Mouse (Mus musculus): ENCODE data around the gene Arrdc4. TPM values are rescaled to one million over a fixed set of nuclear protein-coding genes. Genes with fewer than 3 reads are reported as not detected.

The Arrdc4 gene
- polyA plus RNA-seq, 1 experiment from 2014 or later: 29.7 TPM

DNA sequence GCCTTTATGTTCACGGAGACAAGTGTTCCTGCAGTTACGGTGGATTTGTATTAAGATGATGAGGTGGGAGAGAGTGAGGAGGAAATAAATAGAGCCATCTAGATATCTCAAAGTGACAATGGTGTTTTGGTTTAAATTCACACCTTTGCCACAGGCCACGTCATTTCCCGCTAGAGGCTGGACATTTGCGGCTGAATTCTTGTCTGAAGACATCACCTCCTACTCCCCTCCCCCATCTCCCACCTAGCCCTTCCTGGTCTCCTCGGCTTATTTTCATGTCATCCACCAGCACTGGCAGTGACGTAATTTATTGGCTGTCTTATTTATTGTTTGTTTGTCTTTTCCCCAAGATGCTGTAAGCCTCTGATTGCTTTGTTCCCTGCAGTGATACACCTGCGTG, 32.1 kb downstream of the Arrdc4 start:
- no peak for ATAC-seq (ENCODE audit: low FRiP score, low TSS enrichment)
- WGBS: 55% methylated on average over 8 of the region's 8 CpGs
- Histone ChIP-seq H3K9ac (replicated peaks; ENCODE audit: low read length) (no peak overlapping the region), H3K4me3 (ENCODE audit: low read length) (no peak overlapping the region), H3K27me3 (ENCODE audit: insufficient read depth, low read length) (no peaks in the 10 kb centered on the region), H3K4me1 (ENCODE audit: insufficient read depth, low read length) (peaks cover 11% of the 10 kb centered on the region; the same call in 1 of the 2 replicates), H3K9me3 (ENCODE audit: low read length) (no peaks in the 10 kb centered on the region), H3K36me3 (ENCODE audit: insufficient read depth, low read length) (no peaks in the 10 kb centered on the region), H3K4me2 (replicated peaks; ENCODE audit: low read depth, low read length) (peak overlapping the region; percentile 14; the same call in 1 of the 2 replicates), H3K27ac (ENCODE audit: low read length) (no peak overlapping the region)

DNA sequence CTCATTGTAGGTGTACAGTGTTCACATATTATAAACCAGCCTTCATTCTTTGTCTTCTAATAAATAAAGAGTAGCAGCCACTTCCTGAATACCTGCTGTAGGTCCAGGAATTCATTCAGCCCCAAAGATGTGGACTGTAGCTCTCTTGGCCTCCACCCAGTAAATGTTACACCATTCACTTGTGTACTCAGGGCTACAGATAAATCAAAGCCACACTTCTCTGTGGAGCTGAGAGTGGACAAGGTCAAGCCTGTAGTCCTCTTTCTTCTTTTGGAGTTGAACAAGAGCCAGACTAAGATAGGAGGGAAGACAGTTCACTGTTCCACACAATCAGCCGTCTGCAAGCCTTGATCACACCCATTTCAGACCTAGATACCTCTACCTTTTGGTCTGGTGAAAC, 36.1 kb downstream of the Arrdc4 start:
- Histone ChIP-seq H3K4me2 (replicated peaks; ENCODE audit: low read depth, low read length) (no peak overlapping the region), H3K9me3 (ENCODE audit: low read length) (no peaks in the 10 kb centered on the region), H3K36me3 (ENCODE audit: insufficient read depth, low read length) (no peaks in the 10 kb centered on the region), H3K9ac (replicated peaks; ENCODE audit: low read length) (no peak overlapping the region), H3K27ac (ENCODE audit: low read length) (no peak overlapping the region), H3K4me1 (ENCODE audit: insufficient read depth, low read length) (peaks cover 10% of the 10 kb centered on the region; the same call in 1 of the 2 replicates), H3K4me3 (ENCODE audit: low read length) (no peak overlapping the region), H3K27me3 (ENCODE audit: insufficient read depth, low read length) (no peaks in the 10 kb centered on the region)
- ATAC-seq (ENCODE audit: low FRiP score, low TSS enrichment): no peak
- WGBS: 86% methylated on average over 1 of the region's 1 CpGs

DNA sequence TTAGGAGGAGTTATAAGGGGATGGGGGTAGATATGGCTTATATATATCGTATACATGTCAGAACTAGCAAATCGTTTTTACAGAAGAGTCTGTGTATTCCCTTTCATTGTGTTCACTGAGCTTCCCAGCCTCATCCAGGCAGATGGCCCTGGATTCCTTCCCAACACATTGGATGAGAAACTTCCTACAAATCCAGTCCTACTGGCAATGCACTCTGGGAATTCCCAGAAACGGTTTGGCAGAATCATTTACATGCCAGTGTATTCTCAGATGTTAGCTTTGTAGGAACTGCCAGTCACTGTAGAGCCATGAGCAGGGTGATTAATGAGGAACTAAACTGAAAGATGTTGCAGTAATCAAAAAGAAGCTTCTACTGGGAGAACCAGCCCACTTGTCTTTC, 36.6 kb downstream of the Arrdc4 start:
- no peaks in the 10 kb centered on the region for H3K9me3 ChIP-seq (ENCODE audit: low read length)
- 79% methylated on average over 3 of the region's 3 CpGs for whole genome bisulfite sequencing
- H3K27me3 ChIP-seq (ENCODE audit: insufficient read depth, low read length): no peaks in the 10 kb centered on the region
- no peak overlapping the region for H3K4me3 ChIP-seq (ENCODE audit: low read length)
- H3K9ac ChIP-seq (replicated peaks; ENCODE audit: low read length): no peak overlapping the region
- H3K36me3 ChIP-seq (ENCODE audit: insufficient read depth, low read length): no peaks in the 10 kb centered on the region
- H3K4me2 ChIP-seq (replicated peaks; ENCODE audit: low read depth, low read length): no peak overlapping the region
- no peak overlapping the region for H3K27ac ChIP-seq (ENCODE audit: low read length)
- no peak for ATAC-seq (ENCODE audit: low FRiP score, low TSS enrichment)
- peaks cover 5% of the 10 kb centered on the region; the same call in 1 of the 2 replicates for H3K4me1 ChIP-seq (ENCODE audit: insufficient read depth, low read length)

DNA sequence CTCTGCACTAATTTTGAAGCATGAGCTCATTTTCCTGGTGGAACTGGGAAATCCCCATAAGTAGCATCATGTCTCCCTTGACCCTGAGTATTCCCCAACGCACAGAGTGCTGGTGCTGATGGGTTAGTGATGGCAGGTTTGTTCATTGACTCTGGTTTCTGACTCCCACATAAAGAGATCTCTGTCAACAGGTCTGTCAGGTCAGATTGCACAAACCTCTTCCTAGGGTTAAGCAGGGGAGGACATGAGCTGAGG, 39.8 kb downstream of the Arrdc4 start:
- Histone ChIP-seq H3K36me3 (ENCODE audit: insufficient read depth, low read length) (no peaks in the 10 kb centered on the region), H3K4me1 (ENCODE audit: insufficient read depth, low read length) (no peaks in the 10 kb centered on the region), H3K27ac (ENCODE audit: low read length) (no peak overlapping the region), H3K27me3 (ENCODE audit: insufficient read depth, low read length) (no peaks in the 10 kb centered on the region), H3K9ac (replicated peaks; ENCODE audit: low read length) (no peak overlapping the region), H3K4me2 (replicated peaks; ENCODE audit: low read depth, low read length) (no peak overlapping the region), H3K4me3 (ENCODE audit: low read length) (no peak overlapping the region), H3K9me3 (ENCODE audit: low read length) (no peaks in the 10 kb centered on the region)
- 61% methylated on average over 1 of the region's 1 CpGs for WGBS
- ATAC-seq (ENCODE audit: low FRiP score, low TSS enrichment): no peak

DNA sequence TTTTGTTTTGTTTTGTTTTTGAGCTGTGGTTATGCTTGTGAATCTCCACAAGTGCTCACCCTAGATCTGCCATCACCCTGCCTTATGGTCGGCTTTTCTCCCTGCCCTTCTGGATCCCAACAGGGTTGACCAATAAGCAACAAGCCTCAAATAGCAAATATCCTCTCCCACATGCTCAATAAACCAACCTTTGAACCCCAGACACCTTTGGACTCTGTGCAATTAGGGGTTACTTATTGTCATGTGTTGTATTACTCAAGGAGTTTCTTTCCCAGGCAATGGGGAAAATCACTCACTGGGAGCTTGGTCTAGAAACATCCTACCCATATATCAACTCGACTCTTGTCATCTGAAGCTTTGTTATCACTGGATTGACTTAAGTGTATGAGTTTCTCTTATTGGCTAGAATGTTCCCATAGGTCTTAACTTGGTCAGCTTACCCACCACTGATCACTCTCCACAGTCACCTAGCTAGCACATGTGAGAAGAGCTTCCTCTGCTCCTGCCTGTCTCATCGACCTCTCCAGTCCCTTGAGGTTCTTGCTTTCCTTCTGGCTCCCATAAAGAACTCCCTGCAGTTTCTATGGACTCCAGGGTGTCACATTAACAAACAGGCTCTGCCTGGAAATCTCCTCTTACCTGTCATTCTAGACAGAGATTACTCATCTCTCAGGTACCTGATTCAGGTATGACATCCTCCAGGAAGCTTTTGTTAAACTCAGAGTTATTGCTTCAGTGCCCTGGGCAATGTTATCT, 40.3 kb downstream of the Arrdc4 start:
- no peaks in the 10 kb centered on the region for H3K36me3 ChIP-seq (ENCODE audit: insufficient read depth, low read length)
- H3K9ac ChIP-seq (replicated peaks; ENCODE audit: low read length): no peak overlapping the region
- no peak overlapping the region for H3K27ac ChIP-seq (ENCODE audit: low read length)
- no peaks in the 10 kb centered on the region for H3K4me1 ChIP-seq (ENCODE audit: insufficient read depth, low read length)
- no peak overlapping the region for H3K4me2 ChIP-seq (replicated peaks; ENCODE audit: low read depth, low read length)
- no peak for ATAC-seq (ENCODE audit: low FRiP score, low TSS enrichment)
- H3K4me3 ChIP-seq (ENCODE audit: low read length): no peak overlapping the region
- H3K9me3 ChIP-seq (ENCODE audit: low read length): no peaks in the 10 kb centered on the region
- 77% methylated on average over 3 of the region's 3 CpGs for WGBS
- no peaks in the 10 kb centered on the region for H3K27me3 ChIP-seq (ENCODE audit: insufficient read depth, low read length)

DNA sequence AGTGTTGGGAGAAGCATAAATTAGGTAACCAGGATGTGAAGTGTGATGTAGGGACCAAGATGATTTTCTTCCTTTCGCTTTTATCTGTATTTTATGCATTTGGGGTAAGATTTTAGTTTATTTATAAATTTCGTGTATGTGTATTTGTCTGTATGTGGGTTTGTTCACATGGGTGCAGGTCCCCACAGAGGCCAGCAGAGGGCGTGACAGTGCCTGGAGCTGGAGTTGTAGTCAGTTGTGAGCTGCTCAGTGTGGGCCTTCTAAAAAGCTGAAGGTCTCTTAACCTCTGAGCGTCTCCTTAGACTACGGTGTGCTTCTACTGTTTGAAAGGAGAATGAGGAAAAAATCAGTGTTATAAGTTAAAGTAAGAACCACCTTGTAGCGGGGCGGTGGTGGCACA, 43.9 kb downstream of the Arrdc4 start:
- H3K9me3 ChIP-seq (ENCODE audit: low read length): no peaks in the 10 kb centered on the region
- no peaks in the 10 kb centered on the region for H3K4me1 ChIP-seq (ENCODE audit: insufficient read depth, low read length)
- WGBS: 92% methylated on average over 7 of the region's 7 CpGs
- no peak overlapping the region for H3K9ac ChIP-seq (replicated peaks; ENCODE audit: low read length)
- ATAC-seq (ENCODE audit: low FRiP score, low TSS enrichment): no peak
- H3K27me3 ChIP-seq (ENCODE audit: insufficient read depth, low read length): no peaks in the 10 kb centered on the region
- H3K27ac ChIP-seq (ENCODE audit: low read length): no peak overlapping the region
- H3K36me3 ChIP-seq (ENCODE audit: insufficient read depth, low read length): no peaks in the 10 kb centered on the region
- no peak overlapping the region for H3K4me3 ChIP-seq (ENCODE audit: low read length)
- H3K4me2 ChIP-seq (replicated peaks; ENCODE audit: low read depth, low read length): no peak overlapping the region

DNA sequence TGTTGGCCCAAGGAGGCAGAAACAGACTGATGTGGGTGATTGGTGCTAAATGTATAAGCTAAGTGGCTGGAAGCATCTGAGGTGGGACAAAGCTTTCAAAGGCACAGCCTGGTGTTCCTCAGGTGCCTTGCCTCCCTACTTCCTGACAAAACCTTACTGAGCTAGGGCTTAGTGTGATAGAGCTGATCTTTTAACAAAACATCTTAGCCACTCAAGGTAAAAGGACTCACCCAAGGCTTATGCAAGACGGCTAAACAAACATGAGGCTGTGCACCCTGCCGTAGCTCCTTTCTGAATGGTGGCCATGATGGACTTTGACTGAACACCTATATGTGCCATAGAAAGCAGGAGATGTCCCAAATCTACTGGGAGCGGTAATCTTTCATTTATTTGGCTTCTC, 51.7 kb downstream of the Arrdc4 start:
- Histone ChIP-seq H3K9me3 (ENCODE audit: low read length) (no peaks in the 10 kb centered on the region), H3K4me1 (ENCODE audit: insufficient read depth, low read length) (no peaks in the 10 kb centered on the region), H3K4me3 (ENCODE audit: low read length) (no peak overlapping the region), H3K36me3 (ENCODE audit: insufficient read depth, low read length) (no peaks in the 10 kb centered on the region), H3K27ac (ENCODE audit: low read length) (0 out of 2 replicates have a peak overlapping the region, but pooled peaks have one; percentile 38), H3K27me3 (ENCODE audit: insufficient read depth, low read length) (no peaks in the 10 kb centered on the region), H3K9ac (replicated peaks; ENCODE audit: low read length) (no peak overlapping the region), H3K4me2 (replicated peaks; ENCODE audit: low read depth, low read length) (no peak overlapping the region)
- 95% methylated on average over 3 of the region's 3 CpGs for WGBS
- ATAC-seq (ENCODE audit: low FRiP score, low TSS enrichment): no peak

DNA sequence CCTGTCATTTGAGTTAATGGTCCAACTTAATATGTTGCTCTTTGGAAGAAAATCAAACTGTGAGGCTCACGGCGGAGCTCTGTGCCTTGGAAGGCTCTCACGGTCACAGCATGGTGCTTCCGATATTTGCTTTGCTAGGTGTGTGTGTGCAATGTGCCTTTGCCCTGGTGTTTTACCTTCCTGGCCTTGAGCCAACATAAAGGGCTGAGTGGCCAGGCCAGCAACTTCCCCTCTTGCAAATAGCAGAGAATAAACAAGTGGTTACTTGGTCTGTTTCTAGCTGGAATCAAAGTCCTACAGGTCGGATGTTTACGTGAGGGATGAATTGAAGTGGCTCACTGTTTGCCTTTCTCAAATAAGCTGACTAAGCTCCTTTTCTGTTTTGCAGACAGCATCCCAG, 52.1 kb downstream of the Arrdc4 start:
- no peak overlapping the region for H3K4me2 ChIP-seq (replicated peaks; ENCODE audit: low read depth, low read length)
- no peaks in the 10 kb centered on the region for H3K4me1 ChIP-seq (ENCODE audit: insufficient read depth, low read length)
- H3K27me3 ChIP-seq (ENCODE audit: insufficient read depth, low read length): no peaks in the 10 kb centered on the region
- peak; percentile 57; the same call in 1 of the 2 replicates for ATAC-seq (ENCODE audit: low FRiP score, low TSS enrichment)
- H3K27ac ChIP-seq (ENCODE audit: low read length): 0 out of 2 replicates have a peak overlapping the region, but pooled peaks have one; percentile 38
- no peaks in the 10 kb centered on the region for H3K9me3 ChIP-seq (ENCODE audit: low read length)
- no peak overlapping the region for H3K9ac ChIP-seq (replicated peaks; ENCODE audit: low read length)
- 47% methylated on average over 6 of the region's 6 CpGs for WGBS
- H3K36me3 ChIP-seq (ENCODE audit: insufficient read depth, low read length): no peaks in the 10 kb centered on the region
- no peak overlapping the region for H3K4me3 ChIP-seq (ENCODE audit: low read length)

DNA sequence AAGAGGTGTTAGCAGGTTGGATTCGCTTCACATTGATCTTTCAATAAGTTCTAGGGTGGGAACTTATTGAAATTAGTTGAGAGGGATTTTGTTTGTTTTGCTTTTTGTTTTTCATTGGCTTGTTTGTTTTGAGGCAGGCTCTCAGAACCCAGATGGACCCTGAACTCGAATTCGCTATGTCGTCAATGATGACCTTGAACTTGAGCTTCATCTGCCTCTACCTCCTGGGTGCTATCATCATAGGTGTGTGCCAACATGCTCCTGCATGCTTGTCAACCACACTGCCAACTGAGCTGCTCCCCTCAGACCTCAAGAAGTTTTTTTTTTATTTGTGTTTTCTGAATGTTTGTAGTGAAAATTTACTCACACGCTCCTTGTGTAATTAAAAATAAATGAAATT, 52.6 kb downstream of the Arrdc4 start:
- Histone ChIP-seq H3K27ac (ENCODE audit: low read length) (no peak overlapping the region), H3K9me3 (ENCODE audit: low read length) (no peaks in the 10 kb centered on the region)

DNA sequence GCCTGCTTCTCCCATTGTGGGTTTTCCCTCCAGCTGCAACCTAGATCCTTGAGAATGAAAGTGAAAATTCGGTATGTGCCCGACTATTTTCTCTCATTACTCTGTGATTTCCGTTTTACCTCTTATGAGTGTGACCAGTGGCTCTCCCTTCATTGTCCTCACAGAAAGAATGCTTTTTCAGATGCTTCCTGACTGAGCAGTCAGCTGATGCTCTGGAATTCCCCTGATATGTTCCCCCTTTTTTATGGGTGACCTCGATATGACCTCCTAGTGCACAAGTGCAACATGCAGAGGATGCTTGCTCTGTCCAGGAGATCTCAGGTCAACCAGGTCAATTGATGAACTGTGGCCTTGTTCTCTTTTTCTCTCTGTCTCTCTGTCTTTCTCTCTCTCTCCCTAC, 56.3 kb downstream of the Arrdc4 start:
- H3K9ac ChIP-seq (replicated peaks; ENCODE audit: low read length): no peak overlapping the region
- 0 out of 2 replicates have a peak, but pooled peaks have one; percentile 15 for ATAC-seq (ENCODE audit: low FRiP score, low TSS enrichment)
- peaks cover 3% of the 10 kb centered on the region; the same call in 1 of the 2 replicates for H3K9me3 ChIP-seq (ENCODE audit: low read length)
- H3K4me1 ChIP-seq (ENCODE audit: insufficient read depth, low read length): no peaks in the 10 kb centered on the region
- H3K4me2 ChIP-seq (replicated peaks; ENCODE audit: low read depth, low read length): no peak overlapping the region
- H3K36me3 ChIP-seq (ENCODE audit: insufficient read depth, low read length): no peaks in the 10 kb centered on the region
- H3K27me3 ChIP-seq (ENCODE audit: insufficient read depth, low read length): no peaks in the 10 kb centered on the region
- no peak overlapping the region for H3K27ac ChIP-seq (ENCODE audit: low read length)
- 70% methylated on average over 4 of the region's 4 CpGs for WGBS
- H3K4me3 ChIP-seq (ENCODE audit: low read length): no peak overlapping the region

More for the DNA sequence above, 52.6 kb downstream of the Arrdc4 start:
- H3K4me1 ChIP-seq (ENCODE audit: insufficient read depth, low read length): no peaks in the 10 kb centered on the region
- no peak overlapping the region for H3K4me3 ChIP-seq (ENCODE audit: low read length)
- no peak overlapping the region for H3K9ac ChIP-seq (replicated peaks; ENCODE audit: low read length)
- no peak overlapping the region for H3K4me2 ChIP-seq (replicated peaks; ENCODE audit: low read depth, low read length)
- no peaks in the 10 kb centered on the region for H3K27me3 ChIP-seq (ENCODE audit: insufficient read depth, low read length)
- H3K36me3 ChIP-seq (ENCODE audit: insufficient read depth, low read length): no peaks in the 10 kb centered on the region
- 88% methylated on average over 5 of the region's 5 CpGs for WGBS
- ATAC-seq (ENCODE audit: low FRiP score, low TSS enrichment): no peak
